Mouse (Mus musculus): ENCODE measurements around the gene Gm9758.
"Not testable (repeated sequence)": the region's sequence is repeated elsewhere in the genome, so short reads cannot be mapped to it uniquely, and the experiment has no call there.

The Gm9758 gene

GRCm38 (mm10) chr5:14914799-14915198 is at the start of gene Gm9758:
Gene Gm9758, minus strand, starts transcription at chr5:14914899.
- not testable (repeated sequence) for DNase-seq (ENCODE audit: low spot score in 2 of 2)

- DNase-seq (ENCODE audit: low spot score in 2 of 2): peak in 1 of 2 experiments; percentile 13
These were observed 49.1 kb upstream of the Gm9758 start for GRCm38 (mm10) chr5:14963821-14964220.

GRCm38 (mm10) chr5:14961502-14961901 is 46.8 kb upstream of the Gm9758 start:
- DNase-seq (ENCODE audit: low spot score in 2 of 2): not testable (repeated sequence)

- not testable (repeated sequence) for DNase-seq (ENCODE audit: low spot score in 2 of 2)
These were observed 41.4 kb upstream of the Gm9758 start for GRCm38 (mm10) chr5:14955928-14956706.

DNA sequence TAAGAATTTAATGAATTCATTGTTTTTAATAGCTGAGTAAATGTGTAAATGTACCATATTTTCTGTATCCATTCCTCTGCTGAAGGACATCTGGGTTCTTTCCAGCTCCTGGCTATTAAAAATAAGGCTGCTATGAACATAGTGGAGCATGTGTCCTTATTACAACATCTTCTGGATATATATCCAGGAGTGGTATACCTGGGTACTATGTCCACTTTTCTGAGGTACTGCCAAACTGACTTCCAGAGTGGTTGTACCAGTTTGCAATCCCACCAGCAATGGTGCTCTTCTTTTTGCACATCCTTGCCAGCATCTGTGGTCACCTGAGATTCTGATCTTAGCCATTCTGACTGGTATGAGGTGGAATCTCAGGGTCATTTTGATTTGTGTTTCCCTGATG is 38.9 kb upstream of the Gm9758 start:
- not testable (repeated sequence) for DNase-seq (ENCODE audit: low spot score in 2 of 2)

DNA sequence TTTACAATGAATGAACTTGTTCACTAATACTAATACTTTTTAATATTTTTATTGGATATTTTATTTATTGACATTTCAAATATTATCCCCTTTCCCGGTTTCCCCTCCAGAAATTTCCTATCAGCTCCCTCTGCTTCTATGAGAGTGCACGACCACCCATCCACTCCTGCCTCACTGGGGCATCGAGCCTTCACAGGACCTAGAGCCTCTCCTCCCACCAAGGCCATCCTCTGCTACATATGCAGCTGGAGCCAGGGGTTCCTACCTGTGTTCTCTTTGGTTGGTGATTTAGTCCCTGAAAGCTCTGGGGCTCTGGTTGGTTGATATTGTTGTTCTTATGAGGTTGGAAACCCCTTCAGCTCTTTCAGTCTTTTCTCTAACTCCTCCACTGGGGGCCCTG is 38.0 kb upstream of the Gm9758 start:
- DNase-seq (ENCODE audit: low spot score in 2 of 2): not testable (repeated sequence)

DNA sequence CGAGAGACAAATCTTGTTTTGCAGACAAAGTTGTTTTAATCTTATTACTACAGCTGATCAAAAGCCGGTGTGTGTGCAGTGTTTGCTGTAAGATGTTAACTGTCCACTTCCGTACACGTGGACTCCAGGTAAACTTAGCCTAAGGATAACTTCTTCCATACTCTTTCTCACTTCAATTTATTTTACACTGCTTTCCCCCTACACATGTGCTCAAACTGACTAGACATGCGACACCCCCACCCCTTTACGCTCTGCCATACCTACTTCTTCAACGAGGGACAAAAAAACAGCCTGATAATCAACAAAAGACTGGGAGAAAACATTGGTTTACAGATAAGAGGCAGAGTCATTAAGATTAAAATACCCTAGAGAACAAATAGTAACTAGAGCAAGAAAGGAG is 37.1 kb upstream of the Gm9758 start:
- not testable (repeated sequence) for DNase-seq (ENCODE audit: low spot score in 2 of 2)

DNA sequence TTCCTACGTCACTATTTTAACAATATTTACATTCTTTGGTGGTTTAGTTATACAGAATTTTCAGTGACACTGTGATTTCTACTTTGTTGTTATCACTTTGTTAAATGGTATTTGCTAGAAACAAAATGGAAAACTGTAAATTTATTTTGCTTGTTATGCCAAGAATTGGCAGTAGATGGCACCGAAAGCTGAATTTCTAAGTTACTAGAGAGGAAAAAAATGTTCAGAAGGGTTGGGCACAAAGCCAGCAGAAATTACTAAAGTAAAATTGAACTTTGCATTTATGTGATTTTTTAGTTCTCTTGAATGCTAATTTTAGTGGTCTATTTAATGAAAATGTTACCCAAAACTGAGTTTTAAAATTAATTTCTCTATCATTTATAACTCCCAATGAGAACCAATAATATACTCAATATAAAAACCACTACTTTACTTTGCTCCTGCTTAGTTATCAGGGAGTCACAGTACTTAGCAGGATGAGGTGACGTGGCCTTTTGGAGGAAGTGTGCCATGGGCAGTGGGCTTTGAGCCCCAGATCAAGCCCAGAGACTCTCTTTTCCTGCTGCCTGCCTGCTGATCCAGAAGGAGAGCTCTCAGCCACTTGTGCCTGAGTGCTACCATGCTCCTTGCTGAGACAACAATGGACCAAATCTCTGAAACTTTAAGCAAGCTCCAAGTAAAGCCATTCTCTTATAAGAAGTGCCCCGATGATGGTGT is 32.9 kb upstream of the Gm9758 start:
- peak in 1 of 2 experiments; percentile 33 for DNase-seq (ENCODE audit: low spot score in 2 of 2)

GRCm38 (mm10) chr5:14945524-14945923 is 30.8 kb upstream of the Gm9758 start:
- not testable (repeated sequence) for DNase-seq (ENCODE audit: low spot score in 2 of 2)

- not testable (repeated sequence) for DNase-seq (ENCODE audit: low spot score in 2 of 2)
These were observed 26.3 kb upstream of the Gm9758 start for GRCm38 (mm10) chr5:14941043-14941442.

DNA sequence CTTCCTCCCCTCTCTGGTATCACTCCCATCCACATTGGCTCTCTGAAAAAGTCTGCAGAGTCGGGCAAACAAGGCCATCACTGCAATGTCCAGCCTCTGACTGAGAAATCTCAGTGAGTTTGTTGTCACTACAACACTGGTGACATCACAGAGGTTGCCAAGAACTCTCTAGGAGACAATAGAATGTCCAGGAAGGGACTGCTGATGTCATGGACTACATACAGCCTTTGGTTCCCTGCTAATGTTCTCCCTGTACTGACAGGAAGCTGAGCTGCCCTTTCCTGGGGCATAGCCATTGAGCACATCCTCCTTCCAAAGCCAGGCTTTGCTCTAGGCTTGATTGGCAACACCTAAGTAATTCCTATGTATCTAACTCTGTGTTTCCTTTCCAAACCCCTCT is 23.6 kb upstream of the Gm9758 start, which contains the start of gene Speer4e:
Gene Speer4e, minus strand, starts transcription at position 101 of the 400 bp plus-strand sequence.
- not testable (repeated sequence) for DNase-seq (ENCODE audit: low spot score in 2 of 2)

DNA sequence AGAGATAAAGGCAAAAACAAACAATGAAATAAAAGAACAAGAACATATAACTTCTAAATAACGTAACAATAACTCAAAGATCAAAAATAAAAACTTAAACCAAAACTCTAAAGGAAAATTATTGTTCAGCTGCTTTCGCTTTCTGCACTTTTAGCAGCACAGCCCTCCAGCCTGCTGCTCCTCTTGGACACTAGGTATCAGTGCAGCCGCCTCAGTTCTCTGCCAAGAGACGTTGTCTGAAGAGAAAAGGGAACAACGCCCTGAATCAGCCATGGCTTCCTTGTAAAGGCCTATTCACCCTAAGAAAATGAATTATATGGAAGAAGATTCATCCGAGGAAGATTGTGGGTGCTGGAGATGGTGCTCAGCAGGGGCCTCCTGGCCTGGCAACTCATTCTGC is 19.0 kb upstream of the Gm9758 start:
- DNase-seq (ENCODE audit: low spot score in 2 of 2): not testable (repeated sequence)

GRCm38 (mm10) chr5:14927047-14927446 is 12.3 kb upstream of the Gm9758 start:
- peak in 1 of 2 experiments; percentile 3 for DNase-seq (ENCODE audit: low spot score in 2 of 2)

- DNase-seq (ENCODE audit: low spot score in 2 of 2): not testable (repeated sequence)
These were observed 338 bp downstream of the Gm9758 start for GRCm38 (mm10) chr5:14914361-14914760.

- DNase-seq (ENCODE audit: low spot score in 2 of 2): peak in 1 of 2 experiments; percentile 4
These were observed 11.2 kb downstream of the Gm9758 start for GRCm38 (mm10) chr5:14903539-14903938.

- DNase-seq (ENCODE audit: low spot score in 2 of 2): no peak
These were observed 22.5 kb downstream of the Gm9758 start for GRCm38 (mm10) chr5:14892242-14892641.

DNA sequence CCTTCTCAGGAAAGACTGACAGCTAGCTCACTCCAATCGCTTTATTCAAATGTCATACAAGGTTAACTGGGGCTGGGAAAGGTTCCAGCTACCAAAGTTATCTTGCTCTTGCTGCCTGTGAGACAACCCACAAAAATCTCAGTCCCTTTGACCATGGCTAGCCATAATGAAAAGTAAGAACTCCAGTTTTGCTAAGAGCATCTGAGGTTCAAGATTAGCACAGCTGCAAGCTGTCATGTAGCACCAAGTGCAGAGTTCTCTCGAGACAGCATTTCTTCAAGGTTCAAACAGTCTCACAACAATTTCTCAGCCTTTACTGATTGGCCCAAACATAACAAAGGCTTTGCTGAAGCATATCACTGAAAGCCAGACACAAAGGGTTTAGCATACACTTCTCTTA is 29.4 kb downstream of the Gm9758 start:
- not testable (repeated sequence) for DNase-seq (ENCODE audit: low spot score in 2 of 2)

Measured in right cerebral cortex, adult 2 months (tissue).